7 mouse cellular contexts compared by ENCODE assay signal in genomic region chr9:109932756-109933375, GRCm38 (mm10). TPM values are rescaled to one million over a fixed set of nuclear protein-coding genes. Genes with fewer than 3 reads are reported as not detected.
DNase-seq lines count a peak whose midpoint lies in the region; ATAC-seq and TF ChIP-seq lines count a peak whose summit lies in the region.

No protein-coding gene starts in this region.

- peak overlapping the region; percentile 84 for H3K4me3 ChIP-seq in hindbrain, embryonic 15.5 days
- H3K4me3 ChIP-seq in small intestine, adult 2 months (ENCODE audit: low read depth, low read length): peak overlapping the region; percentile 86

- peak overlapping the region; percentile 89 for H3K9ac ChIP-seq in hindbrain, embryonic 15.5 days

- H3K4me1 ChIP-seq in hindbrain, embryonic 15.5 days (replicated peaks): peaks cover 25% of the 10 kb centered on the region
- H3K4me1 ChIP-seq in small intestine, adult 2 months (ENCODE audit: control insufficient read depth, insufficient read depth, insufficient read length, low read length): no peaks in the 10 kb centered on the region

- no peaks in the 10 kb centered on the region for H3K36me3 ChIP-seq in hindbrain, embryonic 15.5 days
- no peaks in the 10 kb centered on the region for H3K36me3 ChIP-seq in small intestine, adult 2 months (ENCODE audit: control insufficient read depth, insufficient read depth, low read length)

- intact Hi-C loops in left cerebral cortex, postnatal 10 days (cut with DNase I): loop anchor here (5.0 kb wide), 1 partner anchor 41 kb away; no protein-coding TSS in a partner anchor

- peak overlapping the region; percentile 94 for H3K27ac ChIP-seq in hindbrain, embryonic 15.5 days (replicated peaks)
- H3K27ac ChIP-seq in small intestine, adult 2 months (ENCODE audit: insufficient read depth, low read depth, low read length): peak overlapping the region; percentile 52

- H3K27me3 ChIP-seq in hindbrain, embryonic 15.5 days: no peaks in the 10 kb centered on the region
- H3K27me3 ChIP-seq in small intestine, adult 2 months (ENCODE audit: control insufficient read depth, insufficient read depth, low read length): no peaks in the 10 kb centered on the region

- no peak for ATAC-seq in hindbrain, embryonic 15.5 days (ENCODE audit: low FRiP score, low read depth)

- no peaks in the 10 kb centered on the region for H3K9me3 ChIP-seq in hindbrain, embryonic 15.5 days

- 0% methylated on average over 12 of the region's 12 CpGs for WGBS in hindbrain, embryonic 15.5 days
- 2% methylated on average over 12 of the region's 12 CpGs for whole genome bisulfite sequencing in small intestine, adult 2 months

- TF ChIP-seq POLR2A in small intestine, adult 2 months (IDR thresholded peaks at IDR 0.05; ENCODE audit: low read depth, low read length): no peak

- H3K4me2 ChIP-seq in hindbrain, embryonic 15.5 days: peak overlapping the region; percentile 85

- TF ChIP-seq CTCF in small intestine, adult 2 months (IDR thresholded peaks at IDR 0.05; ENCODE audit: extremely low read depth, insufficient read length, insufficient replicate concordance, low read depth, low read length): 0 out of 2 replicates have a peak, but pooled peaks have one; percentile 4

- peak; percentile 12 for DNase-seq in T-cell, adult 2 months (ENCODE audit: low spot score)
- peak; percentile 70 for DNase-seq in cerebellum, adult 9-11 months
- peak; percentile 42 to 56 for DNase-seq in frontal cortex, postnatal 36 days (ENCODE audit: low spot score in 2 of 2)
- DNase-seq in left cerebral cortex, postnatal 10 days (ENCODE audit: extremely low spot score in 1 of 2, low spot score in 2 of 2): peak; percentile 42 to 59
- DNase-seq in mesoderm, embryonic 11.5 days (ENCODE audit: low read depth, low spot score): peak; percentile 41

RNA-seq across cellular contexts. Expression of gene Map4, which starts 1.6 kb away (rescaled TPM):
- 181 and 201 TPM in 2 replicates for polyA plus RNA-seq in hindbrain, embryonic 15.5 days (2015; fragmentation: Nextera tagmentation; extraction: Ambion mirVana)
- 100 to 1,000 TPM; 453 to 481 TPM for total RNA-seq in left cerebral cortex, postnatal 10 days (2021)
- polyA plus RNA-seq in small intestine, adult 2 months (2012; rRNA removed): 91.4 and 191 TPM in 2 replicates

RNA-seq across cellular contexts. Expression of gene Cdc25a, which starts 57.5 kb away (rescaled TPM):
- 12.9 and 14.0 TPM in 2 replicates for polyA plus RNA-seq in hindbrain, embryonic 15.5 days (2015; fragmentation: Nextera tagmentation; extraction: Ambion mirVana)
- total RNA-seq in left cerebral cortex, postnatal 10 days (2021): 1 to 10 TPM; 5.6 to 6.6 TPM
- 14.1 and 27.3 TPM in 2 replicates for polyA plus RNA-seq in small intestine, adult 2 months (2012; rRNA removed)

Comparison
In these comparisons a context has a peak if more than half of its experiments do, and no peak if none do; other contexts are left out.
1. DNase-seq: peak in every context shown above with its lines; median percentile 70 in cerebellum, adult 9-11 months; 50 in left cerebral cortex, postnatal 10 days; 49 in frontal cortex, postnatal 36 days; 41 in mesoderm, embryonic 11.5 days; 12 in T-cell, adult 2 months.